Mouse (Mus musculus): ENCODE measurements around the gene Mageb18.
"Not testable (repeated sequence)": the region's sequence is repeated elsewhere in the genome, so short reads cannot be mapped to it uniquely, and the experiment has no call there.

Mageb18 gene

DNA sequence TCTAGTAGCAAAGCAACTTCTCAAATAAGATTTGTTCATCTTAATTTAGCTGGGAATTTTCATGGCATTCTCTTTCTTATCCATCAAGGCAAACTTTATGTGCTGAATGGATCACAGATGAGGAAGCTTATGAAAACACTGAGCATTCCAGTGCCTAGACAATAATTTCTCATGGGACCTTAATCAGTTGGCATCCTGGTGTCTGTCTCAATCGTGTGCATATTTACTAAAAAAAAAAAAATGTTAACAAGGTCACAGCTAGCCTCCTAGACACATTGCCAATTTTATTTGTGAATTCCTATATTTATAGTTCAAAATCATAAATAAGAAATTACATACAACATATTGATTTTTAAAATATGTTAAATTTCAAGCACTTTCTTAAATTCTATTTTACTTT is at the start of gene Mageb18:
Mageb18 (minus strand) TSS at position 101 of the 400 bp plus-strand sequence.
- no peak for DNase-seq (ENCODE audit: low read depth, low spot score)

DNA sequence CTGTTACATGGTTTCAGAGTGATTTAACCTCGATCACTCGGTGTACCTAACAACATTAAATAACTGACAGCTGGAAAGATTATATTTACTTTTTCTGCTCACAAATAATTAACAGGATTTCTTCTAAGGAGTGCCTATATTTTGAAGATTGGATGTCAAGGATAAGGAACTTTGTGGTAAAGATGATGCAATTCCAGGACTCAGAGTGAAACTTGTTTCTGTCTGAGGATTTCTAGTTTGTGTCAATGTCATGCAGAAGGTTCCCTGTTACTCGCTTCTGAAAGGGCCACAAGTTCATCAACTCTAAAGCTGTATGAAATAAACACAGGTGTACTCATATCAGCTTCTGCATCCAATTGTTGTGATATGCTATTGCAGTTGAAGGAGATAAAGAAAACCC is 13.4 kb upstream of the Mageb18 start:
- DNase-seq (ENCODE audit: low read depth, low spot score): no peak

DNA sequence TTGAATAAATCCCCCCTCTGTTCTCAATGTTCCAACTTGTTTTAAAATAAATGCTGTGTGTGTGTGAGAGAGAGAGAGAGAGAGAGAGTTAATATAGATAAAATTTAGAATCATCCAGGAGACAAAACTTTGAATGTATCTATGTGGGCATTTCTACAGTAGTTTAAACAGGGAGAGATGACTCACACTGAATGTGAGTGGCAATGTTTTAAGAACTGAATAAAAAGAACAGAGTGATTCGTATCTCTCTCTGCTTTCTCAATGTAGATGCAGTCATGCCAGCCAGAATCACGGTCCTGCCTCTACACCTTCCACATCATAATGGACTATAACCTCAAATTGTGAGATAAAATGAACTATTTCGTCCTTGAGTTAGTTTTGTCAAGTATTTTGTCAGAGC is 11.1 kb upstream of the Mageb18 start:
- DNase-seq (ENCODE audit: low read depth, low spot score): no peak

DNA sequence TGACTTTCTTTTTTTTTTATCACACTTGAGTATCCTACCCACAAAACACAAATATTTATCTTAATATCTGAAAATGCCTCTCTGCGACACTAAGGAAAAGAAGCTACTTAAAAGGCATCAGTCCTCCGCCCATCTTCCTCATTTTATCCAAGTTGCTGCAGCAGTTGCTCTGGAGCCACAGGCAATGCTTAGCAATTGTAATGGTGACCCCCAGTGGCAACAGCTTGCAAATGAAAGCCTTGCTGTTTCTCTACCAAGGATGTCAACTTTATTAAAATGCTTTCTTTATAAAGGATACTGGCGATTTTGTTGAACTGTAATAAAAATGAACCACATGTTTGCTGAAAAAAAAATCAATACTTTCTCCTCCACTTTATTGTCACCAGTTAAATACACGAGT is 2.0 kb downstream of the Mageb18 start:
- DNase-seq (ENCODE audit: low read depth, low spot score): peak; percentile 7

- DNase-seq (ENCODE audit: low read depth, low spot score): no peak
Measured at GRCm38 (mm10) chrX:92527826-92528225, 71.5 kb downstream of the Mageb18 start.

DNA sequence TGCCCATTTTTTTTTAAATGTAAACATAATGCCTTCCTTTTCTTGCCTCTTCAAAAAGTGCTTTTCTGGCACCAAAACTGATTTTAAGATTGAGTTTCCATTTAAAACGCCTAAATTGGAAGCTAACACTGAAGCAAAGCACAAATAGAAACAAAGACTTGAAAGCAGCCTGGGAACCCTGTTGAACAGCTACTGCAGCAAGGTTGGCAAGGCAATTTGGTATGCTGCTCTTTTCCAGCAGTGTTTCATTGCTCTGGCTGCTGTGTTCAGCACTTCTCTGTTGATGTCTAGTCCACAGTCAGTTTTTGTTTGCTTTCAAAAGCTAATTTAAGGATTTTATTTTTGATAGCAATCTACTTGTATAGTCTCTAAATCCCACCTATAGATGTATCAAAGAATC is 101.1 kb downstream of the Mageb18 start:
- no peak for DNase-seq (ENCODE audit: low read depth, low spot score)

- not testable (repeated sequence) for DNase-seq (ENCODE audit: low read depth, low spot score)
Measured at GRCm38 (mm10) chrX:92489649-92490048, 109.7 kb downstream of the Mageb18 start, which contains the start of gene Gm5941. Gene Gm5941, plus strand, starts transcription at chrX:92489949.

GRCm38 (mm10) chrX:92464773-92465172 is 134.6 kb downstream of the Mageb18 start:
- DNase-seq (ENCODE audit: low read depth, low spot score): no peak

DNA sequence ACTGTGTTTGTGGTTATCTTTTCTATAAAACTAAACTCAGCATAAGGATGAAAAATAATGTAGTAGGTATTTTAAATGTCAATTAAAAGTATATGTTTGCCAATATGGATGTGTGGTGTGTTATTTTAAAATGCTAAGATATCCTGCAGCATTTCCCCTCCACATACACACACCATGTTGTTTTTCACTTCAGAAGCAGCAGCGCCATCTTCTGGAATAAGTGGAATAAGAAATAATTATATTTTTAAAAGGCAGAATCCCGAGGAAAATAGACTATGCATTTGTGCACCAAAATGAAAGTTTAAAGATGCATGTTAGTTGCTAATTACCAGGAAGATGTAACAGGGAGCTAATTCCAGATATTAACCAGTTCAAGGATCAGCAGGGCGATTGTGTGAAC is 138.9 kb downstream of the Mageb18 start:
- no peak for DNase-seq (ENCODE audit: low read depth, low spot score)

DNA sequence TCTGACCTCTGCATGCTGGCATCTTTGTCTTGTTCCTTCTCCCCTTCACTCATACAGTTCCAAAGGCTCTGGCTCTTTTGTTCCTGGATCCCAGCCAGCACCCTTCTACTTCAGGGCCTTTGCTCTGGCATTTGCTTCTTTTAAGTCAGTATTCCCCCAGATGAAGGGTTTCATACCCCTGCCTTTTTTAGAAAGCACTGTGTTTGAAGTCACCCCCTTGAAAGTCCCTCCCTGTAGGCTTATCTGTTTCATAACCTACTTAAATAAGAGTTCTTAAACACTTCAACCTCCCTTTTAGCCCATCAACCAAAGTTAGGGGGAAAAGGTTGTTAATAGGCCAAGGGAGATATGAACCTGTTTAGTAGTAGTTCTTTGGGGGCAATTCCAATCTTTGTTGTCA is 212.0 kb downstream of the Mageb18 start:
- no peak for DNase-seq (ENCODE audit: low read depth, low spot score)

- DNase-seq (ENCODE audit: low read depth, low spot score): peak; percentile 48
Measured at GRCm38 (mm10) chrX:92342924-92343323, 256.4 kb downstream of the Mageb18 start.

GRCm38 (mm10) chrX:92340906-92341305 is 258.5 kb downstream of the Mageb18 start:
- DNase-seq (ENCODE audit: low read depth, low spot score): no peak

DNA sequence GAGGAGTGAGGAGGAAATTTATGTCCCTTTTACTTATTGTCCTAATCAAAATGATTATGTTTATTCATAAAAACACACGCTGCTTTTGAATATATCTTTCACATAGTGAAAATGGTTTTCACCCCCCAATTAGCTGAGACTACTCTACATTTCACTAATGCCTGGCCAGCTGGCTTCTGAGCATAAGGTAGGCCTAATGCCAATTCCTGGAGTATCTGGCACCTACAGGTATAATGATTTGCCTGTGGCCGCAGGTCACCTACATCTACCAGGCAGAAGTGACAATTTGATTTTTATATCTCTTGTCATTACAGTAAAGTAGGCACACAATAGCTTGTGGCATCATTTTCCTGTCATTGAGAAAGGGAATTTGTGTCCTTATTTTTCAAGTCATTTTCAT is 259.8 kb downstream of the Mageb18 start:
- DNase-seq (ENCODE audit: low read depth, low spot score): no peak

DNA sequence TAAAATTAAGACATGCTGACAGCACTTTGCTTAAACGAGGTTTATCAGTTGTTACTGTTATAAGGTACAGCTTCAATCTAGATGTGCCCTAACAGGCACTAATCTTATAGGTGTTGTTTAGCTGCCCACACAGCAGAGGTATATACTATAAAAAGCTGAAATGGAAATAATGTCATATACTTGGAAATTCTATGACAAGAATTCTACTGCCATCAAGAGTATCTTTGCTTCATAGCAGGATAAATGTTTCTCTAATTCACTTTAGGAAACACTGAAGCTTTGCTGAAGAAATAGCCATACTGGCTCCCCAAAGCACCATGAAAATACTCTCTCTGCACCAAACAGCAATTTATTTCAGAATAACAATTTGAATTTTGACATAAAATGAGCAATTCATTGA is 265.9 kb downstream of the Mageb18 start:
- DNase-seq (ENCODE audit: low read depth, low spot score): no peak

DNA sequence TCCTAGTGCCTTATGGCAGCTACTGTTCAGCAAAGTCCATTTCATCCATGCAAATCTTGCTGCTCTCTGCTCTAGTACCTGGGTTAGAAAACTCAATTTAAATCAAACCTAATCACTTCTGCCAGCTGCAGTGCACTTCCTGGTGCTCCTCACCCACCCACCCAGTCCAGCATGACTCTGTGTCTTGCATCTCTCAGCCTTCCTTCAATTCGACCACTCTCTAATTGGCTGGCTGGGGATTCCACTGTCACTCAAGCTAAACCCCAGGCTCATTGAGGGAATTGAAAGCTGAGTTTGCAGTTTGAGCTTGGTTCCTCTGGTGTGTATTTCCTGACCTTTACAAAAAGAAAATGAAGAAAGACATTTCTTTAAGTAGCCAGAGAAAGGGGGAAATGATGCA is 275.8 kb downstream of the Mageb18 start:
- no peak for DNase-seq (ENCODE audit: low read depth, low spot score)

- DNase-seq (ENCODE audit: low read depth, low spot score): no peak
Measured at GRCm38 (mm10) chrX:92280619-92281018, 318.8 kb downstream of the Mageb18 start.
